Mouse (Mus musculus) mouse trophoblast stem cell (cell line): Measurements from ENCODE around the gene Arcn1.
"Not testable (repeated sequence)": the region's sequence is repeated elsewhere in the genome, so short reads cannot be mapped to it uniquely, and the experiment has no call there.

ENCODE experiments used
- in situ Hi-C, 2 experiments: fragments of 300-500 bp; cut with MseI, MboI; formaldehyde crosslinking; loops; 2 replicates in 1 of 2; 3 replicates in 1 of 2; pipeline ENCODE4 v1.15.1; 2025

The Arcn1 gene

DNA sequence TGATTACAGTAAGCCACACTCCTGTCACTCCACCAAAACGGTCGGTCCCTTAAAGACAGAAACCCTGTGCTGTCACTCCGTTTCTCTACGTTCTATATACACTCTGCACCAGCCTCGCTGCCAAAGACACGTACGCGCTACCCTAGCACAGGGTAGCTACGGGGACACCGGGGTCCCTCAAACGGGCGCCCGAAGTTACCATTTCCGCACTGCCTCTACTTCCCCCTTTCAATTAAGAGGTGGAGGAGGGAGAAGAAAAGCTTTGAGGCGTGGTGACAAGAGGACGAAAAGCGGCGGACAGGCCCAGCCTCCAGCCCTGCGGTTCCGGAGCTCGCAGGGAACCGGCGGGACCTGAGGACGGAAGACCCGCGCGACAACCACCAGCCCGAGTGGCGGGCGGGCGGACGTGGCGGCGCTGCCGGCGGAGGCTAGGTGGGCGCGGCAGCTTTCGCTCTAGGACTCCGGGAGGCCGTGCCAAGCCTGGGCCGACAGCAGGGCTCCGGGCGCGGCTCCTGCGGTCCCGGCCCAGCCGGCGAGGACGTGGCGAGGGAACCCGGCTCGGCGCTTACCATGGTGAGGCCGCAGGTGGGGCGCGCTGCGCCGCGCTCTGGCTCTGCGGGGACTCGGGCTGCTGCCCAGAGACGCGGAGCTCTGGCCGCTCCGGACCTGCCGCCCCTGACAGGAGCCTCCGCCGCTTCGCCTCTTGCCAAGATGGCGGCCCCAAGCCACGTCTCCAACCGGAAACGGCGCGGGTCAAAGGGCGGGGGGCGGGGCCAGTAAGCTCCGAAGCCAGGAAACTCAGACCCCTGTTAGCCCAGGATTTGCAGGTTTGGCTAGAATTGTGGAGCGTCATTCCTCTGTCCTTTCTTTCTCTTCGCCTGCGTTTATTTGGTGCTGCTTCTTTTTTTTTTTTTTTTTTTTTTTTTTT, at the start of gene Arcn1, which contains the start of gene Ift46:
TSS of gene Arcn1 (minus strand) at position 745 of the 928 bp plus-strand sequence.
TSS of gene Ift46 (plus strand) at position 808 of the 928 bp plus-strand sequence.
- in situ Hi-C loops, result no loop called here

GRCm38 (mm10) chr9:44814179-44814578, 46.5 kb upstream of the Arcn1 start:
- in situ Hi-C loops, result no loop called here

DNA sequence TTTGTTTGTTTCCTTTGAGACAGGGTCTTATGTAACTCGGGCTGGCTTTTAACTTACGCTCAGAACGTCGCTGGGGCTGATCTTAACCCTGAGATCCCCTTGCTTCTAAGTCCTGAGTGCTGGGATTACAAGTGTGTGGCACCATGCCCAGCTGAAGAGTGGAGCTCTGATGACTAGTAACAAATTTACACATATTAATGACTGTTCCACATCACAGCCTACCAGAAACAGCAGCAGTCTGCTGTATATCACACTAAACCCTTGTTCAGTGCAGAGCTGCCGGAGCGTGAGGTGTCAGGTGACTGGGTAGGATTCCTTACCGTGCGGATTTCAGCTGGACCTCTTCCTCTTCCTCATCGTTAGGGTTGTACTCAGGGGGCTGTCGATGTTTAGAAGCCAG, 42.7 kb upstream of the Arcn1 start:
- in situ Hi-C loops, result no loop called here

DNA sequence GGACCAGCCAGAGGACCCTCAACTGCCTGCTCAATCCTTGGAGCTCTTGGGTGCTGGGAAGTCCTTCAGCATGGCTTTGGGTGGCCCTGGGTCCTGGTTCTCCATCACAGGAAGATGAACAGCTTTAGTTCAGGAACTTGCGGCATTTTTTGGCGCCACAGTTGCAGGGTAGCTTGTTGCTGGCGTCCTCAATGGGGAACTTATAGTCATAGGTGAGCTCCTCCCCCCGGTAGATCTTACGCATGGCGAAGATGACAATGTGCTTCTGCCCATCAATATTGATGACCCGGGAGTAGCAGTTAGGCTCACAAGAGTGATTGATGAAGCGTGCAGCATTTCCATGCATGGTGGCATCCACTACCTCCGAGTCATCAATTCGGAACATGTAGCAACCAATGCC, 40.1 kb upstream of the Arcn1 start:
- in situ Hi-C loops, result no loop called here

DNA sequence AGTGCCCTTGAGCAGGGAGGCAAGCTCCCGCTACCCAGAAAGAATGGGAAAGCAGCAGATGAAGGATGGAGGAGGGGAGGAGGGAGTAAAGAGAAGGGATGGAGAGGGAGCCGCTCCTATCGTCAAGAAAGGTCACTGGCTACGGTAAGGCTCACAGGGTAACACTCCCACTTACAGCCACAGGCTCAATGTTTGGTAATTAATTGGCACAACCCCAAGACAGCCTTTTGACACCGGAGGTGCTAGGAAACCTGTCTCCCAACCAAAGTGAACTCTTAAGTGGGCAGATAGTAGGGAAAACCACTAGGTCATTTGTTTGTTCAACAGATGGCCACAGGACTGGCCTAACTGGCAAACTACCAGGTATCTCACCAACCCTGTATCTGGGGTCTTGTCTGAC, 39.5 kb upstream of the Arcn1 start:
- in situ Hi-C loops, result no loop called here

DNA sequence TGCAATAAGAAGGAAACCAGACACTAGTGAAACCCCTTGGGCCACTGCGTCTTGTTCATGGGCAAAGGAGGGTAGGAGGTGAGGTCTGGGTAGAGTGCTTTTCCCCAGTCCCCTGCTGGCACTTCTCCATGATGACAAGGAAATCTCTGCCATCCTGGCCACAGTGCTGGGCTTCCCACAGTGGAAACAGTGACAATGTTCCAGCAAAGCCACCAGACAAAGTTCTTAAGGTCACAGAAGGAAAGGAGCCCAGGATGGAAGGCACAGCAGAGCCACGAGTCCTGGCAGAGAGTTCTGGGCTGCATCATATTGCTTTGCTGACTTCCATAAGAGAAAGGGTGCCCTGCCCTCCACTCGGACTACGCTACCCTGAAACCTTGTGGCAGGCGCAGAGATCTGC, 37.9 kb upstream of the Arcn1 start:
- in situ Hi-C loops, result no loop called here

GRCm38 (mm10) chr9:44804678-44805077, 37.0 kb upstream of the Arcn1 start:
- in situ Hi-C loops, result no loop called here

GRCm38 (mm10) chr9:44802808-44803450, 35.3 kb upstream of the Arcn1 start, which contains the start of gene Ttc36:
Gene Ttc36, minus strand, starts transcription at chr9:44803072.
- in situ Hi-C loops, result no loop called here

GRCm38 (mm10) chr9:44801669-44802068, 34.0 kb upstream of the Arcn1 start:
- in situ Hi-C loops, result no loop called here

DNA sequence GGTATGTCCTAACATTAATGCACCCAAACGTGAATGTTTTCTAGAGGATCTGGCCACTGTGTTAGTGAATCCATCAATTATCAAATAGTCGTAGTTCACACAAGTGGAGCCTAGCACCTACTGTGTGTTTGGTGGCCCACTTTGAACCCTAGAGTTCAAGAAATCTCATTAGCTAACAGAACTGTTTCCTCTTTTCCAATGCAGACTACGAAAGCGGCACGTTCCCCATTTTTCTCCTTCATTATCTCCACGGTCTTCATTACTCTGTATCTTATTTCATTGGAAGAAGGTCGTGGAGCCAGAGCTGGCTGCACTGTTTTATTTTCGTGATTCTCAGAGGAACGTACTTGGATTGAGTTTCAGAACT, 32.3 kb upstream of the Arcn1 start:
- in situ Hi-C loops, result no loop called here

DNA sequence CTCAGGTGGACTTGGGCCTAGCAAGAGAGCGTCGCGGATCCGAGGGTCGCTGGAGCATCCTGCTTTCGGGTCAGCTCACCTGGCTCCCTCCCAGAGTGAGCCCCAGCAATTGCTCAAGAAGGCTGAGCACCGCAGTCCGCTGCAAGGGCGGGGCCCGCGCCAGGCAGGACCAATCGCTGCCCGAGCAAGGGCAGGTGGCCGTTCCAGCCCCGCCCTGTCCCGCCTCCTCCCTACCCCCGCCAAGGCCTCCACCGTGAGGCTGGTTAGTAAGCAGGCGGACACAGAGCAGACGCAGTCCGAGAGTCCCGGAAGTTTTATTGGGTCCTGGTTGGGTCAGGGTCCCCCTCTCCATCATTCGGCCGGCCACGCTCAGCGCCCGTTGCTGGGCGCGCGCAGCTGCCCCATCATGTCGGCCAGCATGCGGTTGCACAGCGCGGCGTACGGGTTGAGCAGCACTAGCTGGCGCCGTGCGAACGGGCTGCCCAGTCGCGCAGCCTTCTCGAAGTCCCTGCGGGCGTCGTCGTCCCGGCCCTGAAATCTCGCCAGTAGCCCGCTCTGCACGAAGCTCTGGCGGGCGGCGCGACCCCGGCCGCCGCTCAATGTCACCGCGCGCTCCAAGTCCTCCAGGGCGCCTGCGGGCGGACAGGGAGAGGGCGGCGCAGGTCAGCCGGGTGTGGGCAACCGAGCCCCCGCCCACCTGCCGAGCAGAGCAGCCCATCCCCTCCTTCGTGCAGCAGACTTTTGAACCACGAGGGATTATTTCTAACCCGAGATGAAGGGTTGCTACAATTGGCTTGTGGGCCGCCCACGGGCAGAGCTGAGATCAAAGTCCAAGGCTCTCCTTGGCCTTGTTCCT, 31.7 kb upstream of the Arcn1 start, which contains the start of gene Tmem25:
TSS of gene Tmem25 (minus strand) at position 206 of the 856 bp plus-strand sequence.
- in situ Hi-C loops, result no loop called here

GRCm38 (mm10) chr9:44798298-44798697, 30.7 kb upstream of the Arcn1 start:
- in situ Hi-C loops, result no loop called here

GRCm38 (mm10) chr9:44792842-44793241, 25.2 kb upstream of the Arcn1 start:
- in situ Hi-C loops, result no loop called here

- in situ Hi-C loops, result no loop called here
These were observed 5.4 kb upstream of the Arcn1 start for GRCm38 (mm10) chr9:44772750-44773651.

GRCm38 (mm10) chr9:44772392-44772749, 4.7 kb upstream of the Arcn1 start:
- in situ Hi-C loops, result no loop called here

- in situ Hi-C loops, result no loop called here
These were observed 3.7 kb upstream of the Arcn1 start for GRCm38 (mm10) chr9:44771376-44771775.

DNA sequence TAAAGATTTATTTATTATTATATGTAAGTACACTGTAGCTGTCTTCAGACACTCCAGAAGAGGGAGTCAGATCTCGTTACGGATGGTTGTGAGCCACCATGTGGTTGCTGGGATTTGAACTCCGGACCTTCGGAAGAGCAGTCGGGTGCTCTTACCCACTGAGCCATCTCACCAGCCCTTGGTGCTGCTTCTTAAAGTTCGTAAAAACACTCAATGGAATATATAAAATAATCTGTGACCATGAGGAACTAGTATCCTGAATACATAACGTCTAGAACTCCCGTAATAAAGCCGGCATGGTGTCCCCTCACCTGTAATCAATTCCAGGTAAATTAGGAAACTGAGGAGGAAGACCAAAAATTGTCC, 367 bp upstream of the Arcn1 start:
- in situ Hi-C loops, result not testable (repeated sequence)

DNA sequence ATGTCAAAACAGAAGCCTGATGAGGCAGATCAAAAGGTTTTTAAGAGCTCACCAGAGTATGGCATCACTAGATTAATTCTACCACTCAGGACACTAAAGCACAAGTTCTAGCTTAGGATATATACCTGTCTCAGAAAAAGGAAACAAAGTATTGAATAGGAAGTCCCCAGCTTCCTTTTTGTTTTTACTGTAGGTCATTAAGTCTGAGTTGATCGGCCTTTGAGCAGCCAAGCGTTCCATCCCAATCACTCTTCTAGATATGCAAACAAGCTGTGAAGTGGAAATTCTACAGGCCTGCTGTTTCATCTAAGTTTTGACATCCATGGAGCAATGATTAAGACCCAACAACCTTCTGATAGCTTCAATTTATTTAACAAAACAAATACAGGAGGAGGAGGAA, 6.8 kb downstream of the Arcn1 start:
- in situ Hi-C loops, result no loop called here

GRCm38 (mm10) chr9:44748473-44748872, 19.2 kb downstream of the Arcn1 start:
- in situ Hi-C loops, result no loop called here

DNA sequence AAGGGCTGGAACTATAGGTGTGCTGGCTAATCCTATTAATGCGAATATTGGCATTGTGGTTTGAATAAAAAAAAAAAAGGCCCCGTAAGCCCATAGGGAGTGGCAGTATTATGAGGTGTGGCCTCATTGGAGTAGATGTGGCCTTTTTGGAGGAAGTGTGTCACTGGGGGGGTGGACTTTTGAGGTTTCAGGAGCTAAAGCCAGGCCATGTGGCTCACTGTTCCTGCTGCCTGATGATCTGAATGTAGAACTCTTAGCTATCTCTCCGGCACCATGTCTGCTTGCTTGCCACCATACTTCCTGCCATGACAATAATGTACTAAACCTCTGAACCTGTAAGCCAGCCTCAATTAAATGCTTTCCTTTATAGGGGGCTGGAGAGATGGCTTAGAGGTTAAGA, 20.3 kb downstream of the Arcn1 start:
- in situ Hi-C loops, result no loop called here

DNA sequence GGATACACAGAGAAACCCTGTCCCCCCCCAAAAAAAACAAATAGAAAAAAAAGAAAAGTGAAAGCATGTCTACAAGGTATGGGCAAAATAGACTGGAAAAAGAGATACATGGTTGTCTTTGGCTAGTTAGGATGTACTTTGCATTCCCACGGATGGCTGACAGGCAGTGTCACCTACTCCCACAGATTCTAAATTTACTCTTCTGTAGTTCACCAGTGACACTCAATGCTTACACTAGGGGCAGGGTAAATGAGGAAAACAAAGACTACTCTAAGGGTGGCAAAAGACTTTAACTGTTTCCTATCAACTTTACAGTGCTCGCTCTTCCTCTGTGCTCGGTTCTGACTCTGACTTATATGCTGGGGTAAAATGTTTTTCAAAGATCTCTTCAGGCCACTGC, 21.0 kb downstream of the Arcn1 start:
- in situ Hi-C loops, result no loop called here
